Mouse (Mus musculus): ENCODE data around the gene Maco1.

DNA sequence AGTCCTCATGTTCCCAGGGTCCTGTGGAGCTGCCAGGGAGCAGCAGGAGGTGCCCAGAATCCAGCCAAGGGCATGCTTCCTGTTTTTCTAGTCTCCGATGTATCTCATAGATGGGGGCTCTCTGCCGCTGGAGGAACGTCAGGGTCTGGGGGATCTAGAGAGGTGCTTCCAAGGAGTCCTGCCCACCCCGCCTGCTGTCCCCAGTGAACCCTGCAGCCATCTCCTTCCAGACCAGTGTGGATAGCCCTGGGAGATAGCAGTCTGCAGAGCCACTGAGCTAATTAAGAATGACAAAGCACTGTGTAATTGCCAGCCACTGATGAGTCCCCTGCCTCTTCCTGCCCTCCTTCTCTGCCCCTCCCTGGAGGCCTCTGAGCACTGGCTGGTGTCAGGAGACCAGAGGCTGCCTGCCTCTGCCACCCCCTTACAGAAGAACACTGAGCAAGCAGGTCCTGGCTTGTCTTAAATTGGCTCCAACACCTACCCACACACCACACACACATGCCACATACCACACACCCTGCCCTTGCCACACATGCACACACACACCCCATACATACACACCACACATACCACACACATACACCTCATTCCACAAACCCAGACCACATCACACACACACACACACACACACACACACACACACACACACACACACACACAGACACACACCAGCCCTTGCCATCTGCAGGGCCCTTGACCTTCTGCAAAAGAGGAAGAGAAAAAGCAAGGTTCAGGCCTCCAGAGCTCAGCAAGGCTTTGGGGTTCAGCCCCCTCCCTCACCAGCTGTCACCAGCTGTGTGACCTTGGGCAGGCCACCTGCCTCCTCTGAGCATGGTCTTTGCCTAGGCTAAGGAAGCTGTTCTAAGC, 80.1 kb downstream of the Maco1 start:
- TF ChIP-seq CTCF (IDR thresholded peaks at IDR 0.05; ENCODE audit: low read depth, low read length) (no peak), POLR2A (IDR thresholded peaks at IDR 0.05; ENCODE audit: borderline replicate concordance, low read depth, low read length) (no peak)

Data from bone marrow macrophage, adult 2 months (primary cell).